Mouse (Mus musculus) gastrocnemius, postnatal 10 days (tissue): Measurements from ENCODE around the gene Car5b. TPM values are rescaled to one million over a fixed set of nuclear protein-coding genes. Genes with fewer than 3 reads are reported as not detected.

ENCODE experiments used
- DNase-seq: peaks from one replicate; pipeline ENCODE4 v3.0.0; 2021; ENCODE audit warnings: mixed read lengths
- total RNA-seq, 2 experiments: library from RNA; stranded (reverse); gene quantifications; 2 replicates each; pipeline ENCODE4 v1.2.3; 2021

Car5b gene
- total RNA-seq, 2 experiments from 2014 or later, result 1.4 to 1.7 TPM

- DNase-seq, result peak; percentile 80
These were observed 69.3 kb downstream of the Car5b start, which contains the start of gene Zrsr2 for GRCm38 (mm10) chrX:163958467-163958875. Gene Zrsr2 (minus strand): TSS chrX:163958661.

- DNase-seq, result peak; percentile 66
These were observed 69.9 kb downstream of the Car5b start for GRCm38 (mm10) chrX:163957803-163958466.

DNA sequence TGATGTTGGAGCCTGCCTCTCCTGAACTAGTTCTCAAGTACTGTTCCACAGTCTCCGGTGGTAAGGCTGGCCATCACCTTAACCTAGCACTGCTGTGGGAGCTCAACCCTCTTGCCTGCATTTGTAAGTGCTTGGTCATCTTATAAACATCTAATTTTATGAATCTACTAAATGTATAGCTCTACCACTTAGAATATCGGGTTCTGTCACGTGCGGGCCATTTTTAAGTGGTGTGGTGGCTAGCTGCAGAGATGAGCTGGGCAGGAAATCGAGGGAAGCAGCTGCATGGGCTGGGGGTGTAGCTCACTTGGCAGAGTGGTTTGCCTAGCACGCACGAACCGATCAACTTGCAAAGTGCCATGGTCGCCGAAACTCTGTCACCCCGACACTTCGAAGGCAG, 70.4 kb downstream of the Car5b start:
- no peak for DNase-seq

GRCm38 (mm10) chrX:163951618-163952017, 76.2 kb downstream of the Car5b start:
- DNase-seq, result no peak

- no peak for DNase-seq
These were observed 83.4 kb downstream of the Car5b start for GRCm38 (mm10) chrX:163944381-163944780.

DNA sequence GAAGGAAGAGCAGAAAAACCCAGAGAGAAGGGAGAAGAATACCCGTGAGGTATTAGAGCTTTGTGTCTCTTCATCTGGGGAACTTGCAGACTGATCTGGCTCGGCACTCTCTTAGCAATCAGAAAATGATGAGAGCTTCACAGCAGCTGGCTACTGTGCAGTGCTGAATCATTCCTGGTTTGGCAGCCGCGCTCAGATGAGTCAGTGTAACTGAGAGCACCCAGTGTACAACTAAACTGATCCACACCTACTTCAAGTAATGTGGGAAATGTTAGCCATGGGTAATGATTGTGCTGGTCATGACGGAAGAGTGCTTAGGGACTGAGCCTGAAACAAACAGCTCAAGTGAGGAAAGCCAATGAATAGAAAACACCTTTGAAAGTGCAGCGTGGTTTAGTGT, 89.2 kb downstream of the Car5b start:
- DNase-seq, result peak; percentile 24

DNA sequence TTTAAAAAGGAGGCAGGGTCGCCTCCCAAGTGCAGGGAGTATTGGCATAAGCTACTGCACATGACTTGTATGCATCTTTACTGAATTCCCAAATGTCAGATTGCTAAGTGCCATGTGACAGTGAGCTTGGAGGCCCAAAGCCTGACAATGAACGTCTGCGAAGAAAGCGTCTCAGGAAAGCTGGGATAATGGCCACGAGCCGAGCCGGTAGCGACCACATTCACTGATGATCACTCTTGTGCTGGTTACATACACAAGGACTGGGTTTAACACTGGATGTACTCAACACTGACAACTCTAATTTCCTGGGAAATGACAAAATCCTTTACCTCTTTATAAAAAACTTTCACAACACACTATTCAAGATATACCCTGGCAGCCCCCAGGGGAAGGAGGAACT, 93.1 kb downstream of the Car5b start:
- no peak for DNase-seq

GRCm38 (mm10) chrX:163929550-163929949, 98.2 kb downstream of the Car5b start:
- no peak for DNase-seq

Other genes starting within 250 kb of the Car5b start
- 10 to 100 TPM; 23.0 to 26.0 TPM for gene Ap1s2, start 119.0 kb downstream of the Car5b start, total RNA-seq
- 10 to 100 TPM; 17.6 to 18.0 TPM for gene Zrsr2, start 69.3 kb downstream of the Car5b start, total RNA-seq
- gene Siah1b, start 48.5 kb upstream of the Car5b start, total RNA-seq, result 1 to 10 TPM; 4.6 to 6.1 TPM
- gene Cltrn, start 60.8 kb upstream of the Car5b start, total RNA-seq, result not detected
- gene Ace2, start 111.3 kb upstream of the Car5b start, total RNA-seq, result under 1 TPM; 0.61 to 0.94 TPM
- gene Bmx, start 230.2 kb upstream of the Car5b start, total RNA-seq, result under 1 TPM; 0.75 to 0.86 TPM
- gene Pir, start 241.4 kb upstream of the Car5b start, total RNA-seq, result 1 to 10 TPM; 2.6 to 2.7 TPM